Mouse (Mus musculus) c-Kit-positive CD71-positive TER-119-negative erythroid progenitor cells, embryonic 14.5 days (primary cell): Measurements from ENCODE around the gene Fxr2.
"Not testable (repeated sequence)": the region's sequence is repeated elsewhere in the genome, so short reads cannot be mapped to it uniquely, and the experiment has no call there.

ENCODE experiments used
- DNase-seq: peaks from one replicate; pipeline ENCODE4 v3.0.0-alpha.2; 2013; ENCODE audit warnings: low read depth

Gene Fxr2

GRCm38 (mm10) chr11:69610899-69611298, 21.9 kb upstream of the Fxr2 start:
- DNase-seq: no peak

- no peak for DNase-seq
These were observed 19.1 kb upstream of the Fxr2 start for GRCm38 (mm10) chr11:69613553-69614256.

GRCm38 (mm10) chr11:69614257-69614588, 18.6 kb upstream of the Fxr2 start:
- DNase-seq: not testable (repeated sequence)

- DNase-seq: no peak
These were observed 16.0 kb upstream of the Fxr2 start for GRCm38 (mm10) chr11:69616781-69617180.

- DNase-seq: no peak
These were observed 15.0 kb upstream of the Fxr2 start, which contains the start of gene Shbg for GRCm38 (mm10) chr11:69617805-69618204. Gene Shbg, minus strand, starts transcription at chr11:69617905.

- no peak for DNase-seq
These were observed 12.3 kb upstream of the Fxr2 start for GRCm38 (mm10) chr11:69620394-69621081.

- DNase-seq: no peak
These were observed 11.1 kb upstream of the Fxr2 start, which contains the start of gene Sat2 for GRCm38 (mm10) chr11:69621571-69622268. Gene Sat2, plus strand, starts transcription at chr11:69622024.

- no peak for DNase-seq
These were observed 10.4 kb upstream of the Fxr2 start for GRCm38 (mm10) chr11:69622406-69622805.

GRCm38 (mm10) chr11:69623006-69623405, 9.8 kb upstream of the Fxr2 start:
- DNase-seq: no peak

- not testable (repeated sequence) for DNase-seq
These were observed 8.5 kb upstream of the Fxr2 start for GRCm38 (mm10) chr11:69624339-69624738.

GRCm38 (mm10) chr11:69628286-69628685, 4.5 kb upstream of the Fxr2 start:
- DNase-seq: peak; percentile 81

- DNase-seq: peak; percentile 39
These were observed 3.0 kb upstream of the Fxr2 start for GRCm38 (mm10) chr11:69629802-69630201.

- DNase-seq: no peak
These were observed 507 bp downstream of the Fxr2 start for GRCm38 (mm10) chr11:69633128-69633866.

GRCm38 (mm10) chr11:69635471-69635870, 2.7 kb downstream of the Fxr2 start:
- no peak for DNase-seq

- DNase-seq: no peak
These were observed 13.1 kb downstream of the Fxr2 start for GRCm38 (mm10) chr11:69645860-69646259.

GRCm38 (mm10) chr11:69653399-69653798, 20.6 kb downstream of the Fxr2 start:
- DNase-seq: no peak

- DNase-seq: no peak
These were observed 22.0 kb downstream of the Fxr2 start for GRCm38 (mm10) chr11:69654760-69655159.

GRCm38 (mm10) chr11:69655264-69656064, 22.7 kb downstream of the Fxr2 start, which contains the start of gene Sox15:
Gene Sox15, plus strand, starts transcription at chr11:69655314.
- no peak for DNase-seq

- no peak for DNase-seq
These were observed 23.3 kb downstream of the Fxr2 start for GRCm38 (mm10) chr11:69656065-69656455.

GRCm38 (mm10) chr11:69656617-69657461, 24.0 kb downstream of the Fxr2 start:
- DNase-seq: no peak
